Mouse (Mus musculus) heart, adult 8-10 months (tissue): ENCODE data around the gene Rragc. TPM values are rescaled to one million over a fixed set of nuclear protein-coding genes. Genes with fewer than 3 reads are reported as not detected.

Experiments
- DNase-seq: peaks from one replicate; pipeline ENCODE4 v3.0.0; 2022; ENCODE audit warnings: low spot score
- total RNA-seq, 4 experiments: library from RNA; stranded (reverse); gene quantifications; 2 replicates each; pipeline ENCODE4 v1.2.4; 2022

The Rragc gene
- total RNA-seq, 4 experiments from 2014 or later = 35.4 to 44.9 (median 41.8) TPM

DNA sequence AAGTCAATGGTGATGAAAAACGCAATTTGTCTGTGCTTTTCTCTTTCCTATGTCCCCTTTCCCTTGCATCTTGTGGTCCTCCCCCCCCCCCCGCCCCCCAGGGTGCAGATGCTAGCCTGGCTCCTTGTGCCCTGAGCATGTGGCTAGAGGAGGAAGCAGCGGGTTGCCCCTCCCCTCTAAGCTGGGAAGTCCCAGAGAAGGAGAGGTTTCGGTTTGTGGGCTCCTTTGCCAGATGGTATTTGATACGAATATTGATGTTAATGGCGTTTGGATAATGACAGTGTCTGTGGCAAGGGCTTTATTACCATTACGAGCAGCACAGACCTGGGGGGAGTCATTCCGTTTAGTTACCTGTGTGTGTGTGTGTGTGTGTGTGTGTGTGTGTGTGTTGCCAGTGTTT lies 34.8 kb downstream of the Rragc start:
- DNase-seq = no peak

DNA sequence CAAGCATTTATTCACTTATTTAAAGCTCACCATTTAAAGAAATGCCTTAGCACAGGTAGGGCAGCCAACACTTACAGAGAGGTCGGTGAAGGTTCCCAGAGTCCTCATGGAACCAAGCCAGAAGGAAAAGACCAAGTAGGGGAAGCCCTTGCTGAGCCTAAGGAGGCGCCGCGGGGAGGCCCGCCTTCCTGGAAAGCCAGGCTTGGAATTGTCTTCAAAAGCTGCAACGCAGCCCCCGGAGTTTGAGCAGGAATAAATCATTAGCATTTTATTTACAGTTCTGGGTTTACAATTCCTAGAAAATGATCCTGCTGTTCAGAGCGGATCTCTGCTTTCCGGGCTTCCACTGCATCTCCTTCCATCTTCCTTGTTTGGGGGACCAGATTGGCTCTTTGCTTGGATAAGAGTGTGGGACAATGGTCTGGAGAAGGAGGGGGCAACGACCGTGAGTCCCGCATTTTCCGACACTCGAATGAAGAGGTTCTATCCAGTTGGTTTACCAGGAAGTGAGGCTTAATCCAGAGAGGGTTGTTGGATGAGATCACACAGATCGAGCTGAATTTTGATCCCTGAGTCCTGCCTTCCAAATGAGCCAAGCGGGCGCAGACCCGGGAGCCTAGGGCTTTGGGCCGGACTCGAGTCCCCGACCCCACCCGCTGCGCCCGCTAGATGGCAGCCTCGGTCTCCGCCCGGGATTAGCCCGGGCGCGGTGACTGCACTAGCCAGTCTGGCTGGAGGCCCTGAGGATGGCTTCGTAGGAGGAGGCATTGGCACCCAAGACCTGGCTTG lies 39.7 kb downstream of the Rragc start:
- DNase-seq = peak; percentile 17

DNA sequence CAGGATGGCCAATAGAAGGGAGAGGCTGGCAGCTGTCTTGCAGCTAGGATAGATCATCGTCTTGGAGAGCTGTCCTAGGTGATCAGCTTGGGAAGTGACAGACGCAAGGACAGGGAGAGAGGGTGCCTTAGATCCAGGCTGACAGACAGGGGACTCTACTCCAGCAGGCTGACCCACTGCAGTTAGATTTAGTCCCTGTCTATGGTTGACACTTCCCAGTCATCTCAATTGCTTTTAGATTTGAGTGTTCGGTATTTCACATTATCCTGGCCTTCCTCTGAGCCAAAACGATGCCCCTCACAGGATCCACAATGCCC lies 40.2 kb downstream of the Rragc start:
- DNase-seq = no peak

- no peak for DNase-seq
These were observed 40.6 kb downstream of the Rragc start for GRCm38 (mm10) chr4:123957891-123958290.

- DNase-seq = no peak
These were observed 43.7 kb downstream of the Rragc start for GRCm38 (mm10) chr4:123960955-123961354.

GRCm38 (mm10) chr4:123962721-123963120 lies 45.5 kb downstream of the Rragc start:
- DNase-seq = no peak

GRCm38 (mm10) chr4:123968663-123969321 lies 51.5 kb downstream of the Rragc start:
- no peak for DNase-seq

- no peak for DNase-seq
These were observed 52.2 kb downstream of the Rragc start for GRCm38 (mm10) chr4:123969458-123969857.

DNA sequence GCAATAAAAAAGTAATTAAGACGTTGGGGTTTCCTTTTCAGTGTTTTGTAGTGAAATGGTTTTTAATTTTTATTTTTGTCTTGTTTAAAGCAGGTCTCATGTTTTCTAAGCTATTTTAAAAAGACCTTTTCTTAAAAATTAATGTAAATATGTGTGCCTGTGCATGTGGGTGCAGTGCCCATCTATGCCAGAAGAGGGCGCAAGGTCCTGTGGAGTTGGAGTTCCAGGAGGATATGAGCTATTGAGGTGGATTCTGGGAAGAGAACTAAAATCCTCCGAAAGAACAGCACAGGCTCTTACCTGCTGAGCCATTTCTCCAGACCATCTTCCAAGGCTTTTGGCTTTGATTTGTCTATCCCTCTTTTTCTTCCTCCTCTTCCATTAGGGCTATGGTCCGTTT lies 53.8 kb downstream of the Rragc start:
- DNase-seq = no peak

DNA sequence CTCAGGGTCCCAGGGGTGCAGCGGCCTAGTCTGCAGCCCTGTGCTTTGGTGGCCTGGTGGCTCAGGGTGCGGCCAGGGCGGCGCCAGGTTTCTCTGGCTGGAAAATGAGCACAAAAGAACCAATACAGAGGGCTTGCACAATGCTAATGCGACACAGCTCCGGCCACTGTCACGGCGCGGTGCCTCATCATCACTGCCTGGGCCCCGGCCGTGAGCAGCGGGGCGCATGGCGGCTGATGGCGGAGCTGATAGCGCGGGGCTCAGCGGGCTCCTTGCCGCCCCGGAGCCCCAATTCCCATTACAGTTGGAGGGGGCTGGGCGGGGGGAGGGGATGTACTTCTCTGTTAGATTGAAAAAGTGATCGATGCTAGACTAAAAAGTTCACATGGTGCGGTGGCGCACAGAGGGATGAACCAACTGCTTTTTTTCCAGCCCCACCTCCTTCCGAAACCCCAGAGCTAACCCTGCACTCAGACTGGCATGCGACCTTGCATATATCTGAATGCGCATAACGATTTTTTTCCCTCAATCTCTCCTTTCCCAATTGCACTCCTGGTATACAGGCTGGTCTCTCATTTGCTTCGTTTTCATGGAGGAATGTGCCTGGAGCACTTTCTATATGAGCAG lies 55.3 kb downstream of the Rragc start:
- no peak for DNase-seq

DNA sequence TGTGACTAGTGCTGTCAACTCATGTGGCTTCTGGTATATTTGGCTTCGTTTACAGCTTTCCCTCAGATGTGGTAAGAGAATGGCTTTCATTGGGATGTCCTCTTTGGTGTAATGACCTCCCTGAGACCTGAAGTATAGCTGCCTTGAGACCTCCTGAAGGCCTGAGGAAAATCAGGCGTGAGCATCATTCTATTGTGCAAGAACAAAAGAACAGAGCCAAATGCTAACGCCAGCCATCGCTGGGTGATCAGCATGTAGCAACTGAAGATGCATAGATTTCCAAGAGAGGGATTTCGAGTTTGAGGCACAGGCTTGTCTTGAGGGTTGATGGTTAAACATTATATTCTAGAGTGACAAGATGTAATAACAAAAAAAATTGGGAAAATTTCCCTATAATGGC lies 64.9 kb downstream of the Rragc start:
- DNase-seq = no peak

Other genes with a start within 250 kb of the Rragc start
- gene Macf1, start 233.1 kb upstream of the Rragc start, total RNA-seq = 100 to 1,000 TPM; 223 to 243 (median 241) TPM
- gene Ndufs5, start 199.2 kb upstream of the Rragc start, total RNA-seq = 100 to 1,000 TPM; 391 to 483 (median 438) TPM
- gene Akirin1, start 167.1 kb upstream of the Rragc start, total RNA-seq = 10 to 100 TPM; 19.4 to 28.8 (median 24.9) TPM
- gene Rhbdl2, start 129.6 kb upstream of the Rragc start, total RNA-seq = under 1 TPM in 1 of 4 experiments, not detected in 3; 0.69 TPM
- not detected for gene 4933427I04Rik, start 57.8 kb upstream of the Rragc start, total RNA-seq
- 10 to 100 TPM; 22.3 to 29.8 (median 24.3) TPM for gene Mycbp, start 12.6 kb upstream of the Rragc start, total RNA-seq
- not detected for gene 4930535I16Rik, start 576 bp downstream of the Rragc start, total RNA-seq